Mouse (Mus musculus) stomach, embryonic 16.5 days (tissue): ENCODE measurements around the gene Zcchc9. TPM values are rescaled to one million over a fixed set of nuclear protein-coding genes. Genes with fewer than 3 reads are reported as not detected.
"Not testable (repeated sequence)": the region's sequence is repeated elsewhere in the genome, so short reads cannot be mapped to it uniquely, and the experiment has no call there.

Experiments used
- ATAC-seq: fragments of 200-750 bp; cut with Nextera tagmentation; 2 replicates; pipeline ENCODE4 v1.8.0; 2017; ENCODE audit warnings: moderate number of reproducible peaks, moderate TSS enrichment; ENCODE audit not compliant: insufficient read depth, low FRiP score
- H3K27ac ChIP-seq: fragments of 300-500 bp; sonication (generic); 2 replicates; pipeline ENCODE4 v1.5.1; 2014; ENCODE audit warnings: low read length
- H3K27me3 ChIP-seq: fragments of 300-500 bp; sonication (generic); 2 replicates; pipeline ENCODE4 v1.6.1; 2014; ENCODE audit warnings: low read length, control low read depth, mixed read lengths; ENCODE audit not compliant: control insufficient read depth, insufficient read depth
- H3K36me3 ChIP-seq: fragments of 300-500 bp; sonication (generic); 2 replicates; pipeline ENCODE4 v1.6.1; 2014; ENCODE audit warnings: low read length; ENCODE audit not compliant: control insufficient read depth, insufficient read depth
- H3K4me1 ChIP-seq: fragments of 300-500 bp; sonication (generic); 2 replicates; pipeline ENCODE4 v1.6.1; 2014; ENCODE audit warnings: low read length, control low read depth, mixed read lengths; ENCODE audit not compliant: control insufficient read depth, insufficient read depth
- H3K4me2 ChIP-seq: fragments of 300-500 bp; sonication (generic); 2 replicates; pipeline ENCODE4 v1.6.1; 2014; ENCODE audit warnings: low read depth, low read length, mixed read lengths
- H3K4me3 ChIP-seq: fragments of 300-500 bp; sonication (generic); replicated peaks from 2 replicates; pipeline ENCODE4 v1.5.1; 2014; ENCODE audit warnings: mild to moderate bottlenecking, low read length
- H3K9ac ChIP-seq: fragments of 300-500 bp; sonication (generic); 2 replicates; pipeline ENCODE4 v1.6.1; 2014; ENCODE audit warnings: low read length
- H3K9me3 ChIP-seq: fragments of 300-500 bp; sonication (generic); replicated peaks from 2 replicates; pipeline ENCODE4 v1.6.1; 2016; ENCODE audit warnings: low read length, control low read depth; ENCODE audit not compliant: control insufficient read depth
- WGBS: fragments of 180-500 bp; shearing (Covaris S2); extraction: QIAGEN DNeasy Blood & Tissue Kit; methylation state at CpG from one replicate; pipeline ENCODE4 v1.1.7; 2014; 5-methylcytosine and 5-hydroxymethylcytosine counted together
- polyA plus RNA-seq: library from polyadenylated mRNA; unstranded; fragments of >200 nt; fragmentation: Nextera tagmentation; extraction: Ambion mirVana; gene quantifications from 2 replicates; pipeline ENCODE4 v1.2.1, GENCODE M21; 2015

Gene Zcchc9
- polyA plus RNA-seq, 1 experiment from 2014 or later: 31.5 TPM

GRCm38 (mm10) chr13:91768683-91769651 is 38.5 kb downstream of the Zcchc9 start:
- no peak for ATAC-seq
- no peaks in the 10 kb centered on the region for H3K36me3 ChIP-seq
- H3K9ac ChIP-seq: no peak overlapping the region
- WGBS: 70% methylated on average over 9 of the region's 9 CpGs
- H3K27ac ChIP-seq: no peak overlapping the region
- H3K4me1 ChIP-seq: no peaks in the 10 kb centered on the region
- H3K27me3 ChIP-seq: no peaks in the 10 kb centered on the region
- H3K4me3 ChIP-seq: no peak overlapping the region
- H3K4me2 ChIP-seq: no peak overlapping the region
- H3K9me3 ChIP-seq: no peaks in the 10 kb centered on the region

- H3K36me3 ChIP-seq: no peaks in the 10 kb centered on the region
- H3K9me3 ChIP-seq: no peaks in the 10 kb centered on the region
- no peak overlapping the region for H3K9ac ChIP-seq
- no peak overlapping the region for H3K27ac ChIP-seq
- H3K27me3 ChIP-seq: no peaks in the 10 kb centered on the region
- ATAC-seq: no peak
- no peaks in the 10 kb centered on the region for H3K4me1 ChIP-seq
- H3K4me3 ChIP-seq: no peak overlapping the region
- 84% methylated on average over 4 of the region's 4 CpGs for WGBS
- no peak overlapping the region for H3K4me2 ChIP-seq
Observed at GRCm38 (mm10) chr13:91765627-91766026, 41.9 kb downstream of the Zcchc9 start.

DNA sequence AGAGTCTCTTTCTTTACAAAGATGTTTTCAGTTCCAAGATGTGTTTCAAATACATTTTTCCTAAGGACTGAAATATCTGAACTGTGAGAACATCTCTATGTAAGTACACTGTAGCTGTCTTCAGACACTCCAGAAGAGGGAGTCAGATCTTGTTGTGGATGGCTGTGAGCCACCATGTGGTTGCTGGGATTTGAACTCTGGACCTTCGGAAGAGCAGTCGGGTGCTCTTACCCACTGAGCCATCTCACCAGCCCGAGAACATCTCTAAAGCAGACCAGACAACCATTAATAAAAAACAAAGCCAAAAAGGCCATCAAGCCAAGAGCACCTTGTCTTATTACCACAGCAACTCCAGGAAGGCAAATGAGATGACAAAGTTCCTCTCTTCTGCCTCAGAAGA is 43.9 kb downstream of the Zcchc9 start:
- 94% methylated on average over 3 of the region's 3 CpGs for WGBS
- H3K27me3 ChIP-seq, H3K36me3 ChIP-seq, H3K9ac ChIP-seq, ATAC-seq, H3K4me1 ChIP-seq, H3K4me2 ChIP-seq, H3K9me3 ChIP-seq, H3K27ac ChIP-seq, H3K4me3 ChIP-seq: not testable (repeated sequence)

DNA sequence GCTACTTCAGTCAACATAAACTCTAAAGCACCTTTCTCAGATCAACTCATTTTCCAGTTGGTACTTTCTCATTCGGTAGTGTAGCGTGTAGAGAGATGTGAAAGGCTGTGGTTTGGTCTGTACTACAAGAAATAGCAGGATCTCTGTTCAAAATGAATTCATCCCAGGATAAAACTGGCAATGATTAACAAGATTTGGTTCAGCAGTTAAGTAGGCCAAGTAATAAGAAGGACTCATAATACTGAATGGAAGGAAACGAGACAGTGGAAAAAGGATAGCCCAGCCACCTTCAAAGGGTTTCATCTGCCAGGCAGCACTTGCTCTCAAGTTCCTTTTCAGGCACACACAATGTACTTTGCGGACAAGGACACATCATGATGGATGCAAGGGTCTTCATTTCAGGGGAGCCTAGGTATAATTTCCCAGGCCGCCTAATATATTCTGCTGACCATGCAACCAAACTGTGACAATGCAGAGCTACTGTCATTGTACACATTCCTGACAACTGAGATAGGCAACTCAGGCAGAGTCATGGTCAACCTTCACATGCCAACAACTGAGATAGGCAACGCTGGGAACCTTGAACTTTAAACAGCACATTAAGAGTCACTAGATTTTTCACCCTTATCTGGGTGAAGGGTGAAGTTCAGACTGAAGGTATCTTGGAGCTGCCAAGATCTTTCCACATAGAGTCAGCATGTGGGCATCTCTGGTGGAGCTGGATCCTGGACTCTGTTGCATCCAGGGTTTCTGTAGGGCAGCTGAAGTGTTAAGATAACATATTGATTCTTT is 45.7 kb downstream of the Zcchc9 start:
- no peak for ATAC-seq
- no peaks in the 10 kb centered on the region for H3K27me3 ChIP-seq
- 85% methylated on average over 6 of the region's 6 CpGs for WGBS

DNA sequence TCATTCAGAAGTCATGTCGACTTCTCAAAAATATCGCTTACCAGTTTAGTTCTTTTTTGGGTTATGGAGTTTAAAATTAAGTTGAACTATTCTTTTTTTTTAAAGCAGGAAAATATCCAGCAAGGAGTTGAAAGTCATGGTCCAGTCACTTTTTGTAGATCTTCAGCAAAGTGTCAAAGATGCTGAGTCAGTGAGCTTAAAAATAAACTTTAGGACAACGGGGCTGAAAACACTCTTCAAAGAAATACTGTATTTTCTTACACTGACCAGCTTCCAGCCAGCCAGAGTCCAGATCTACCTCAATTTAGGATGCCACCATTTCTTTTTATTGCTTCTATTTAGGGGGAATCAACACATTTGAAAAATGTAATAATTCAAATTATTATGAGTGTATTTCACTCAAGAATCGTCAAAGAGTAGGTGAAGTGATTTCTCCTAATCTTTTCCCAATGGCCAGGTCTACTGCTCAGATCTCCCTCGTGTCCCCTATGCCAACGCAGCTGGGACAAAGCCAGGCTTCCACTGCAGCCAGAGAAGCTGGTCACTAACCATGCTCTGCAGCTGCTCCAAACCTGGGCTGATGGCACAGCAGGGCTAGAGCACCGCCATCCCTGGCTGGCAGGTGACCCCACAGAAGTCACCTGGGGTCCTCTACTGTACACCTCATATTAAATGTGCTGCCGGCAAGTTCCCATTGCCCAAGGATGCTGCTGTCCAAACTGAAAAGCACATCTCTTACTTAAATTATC is 47.0 kb downstream of the Zcchc9 start:
- no peaks in the 10 kb centered on the region for H3K4me1 ChIP-seq
- no peak overlapping the region for H3K27ac ChIP-seq
- no peaks in the 10 kb centered on the region for H3K9me3 ChIP-seq
- no peak overlapping the region for H3K4me2 ChIP-seq
- H3K27me3 ChIP-seq: no peaks in the 10 kb centered on the region
- WGBS: 88% methylated on average over 8 of the region's 8 CpGs
- H3K9ac ChIP-seq: no peak overlapping the region
- ATAC-seq: no peak
- H3K36me3 ChIP-seq: no peaks in the 10 kb centered on the region
- no peak overlapping the region for H3K4me3 ChIP-seq

More for the DNA sequence above, 45.7 kb downstream of the Zcchc9 start:
- Histone ChIP-seq H3K9me3 (no peaks in the 10 kb centered on the region), H3K4me3 (no peak overlapping the region), H3K9ac (no peak overlapping the region), H3K4me2 (no peak overlapping the region), H3K27ac (no peak overlapping the region), H3K36me3 (no peaks in the 10 kb centered on the region), H3K4me1 (no peaks in the 10 kb centered on the region)

GRCm38 (mm10) chr13:91759791-91760190 is 47.7 kb downstream of the Zcchc9 start:
- Histone ChIP-seq H3K4me1 (no peaks in the 10 kb centered on the region), H3K4me3 (no peak overlapping the region), H3K9me3 (no peaks in the 10 kb centered on the region), H3K27ac (no peak overlapping the region), H3K36me3 (no peaks in the 10 kb centered on the region), H3K4me2 (no peak overlapping the region), H3K27me3 (no peaks in the 10 kb centered on the region), H3K9ac (no peak overlapping the region)
- WGBS: 51% methylated on average over 8 of the region's 8 CpGs
- ATAC-seq: no peak

GRCm38 (mm10) chr13:91758316-91759048 is 49.0 kb downstream of the Zcchc9 start:
- Histone ChIP-seq H3K27me3 (no peaks in the 10 kb centered on the region), H3K4me1 (no peaks in the 10 kb centered on the region), H3K27ac (no peak overlapping the region), H3K9me3 (no peaks in the 10 kb centered on the region), H3K9ac (no peak overlapping the region), H3K4me3 (no peak overlapping the region), H3K4me2 (no peak overlapping the region), H3K36me3 (no peaks in the 10 kb centered on the region)
- ATAC-seq: no peak
- 54% methylated on average over 7 of the region's 7 CpGs for WGBS

DNA sequence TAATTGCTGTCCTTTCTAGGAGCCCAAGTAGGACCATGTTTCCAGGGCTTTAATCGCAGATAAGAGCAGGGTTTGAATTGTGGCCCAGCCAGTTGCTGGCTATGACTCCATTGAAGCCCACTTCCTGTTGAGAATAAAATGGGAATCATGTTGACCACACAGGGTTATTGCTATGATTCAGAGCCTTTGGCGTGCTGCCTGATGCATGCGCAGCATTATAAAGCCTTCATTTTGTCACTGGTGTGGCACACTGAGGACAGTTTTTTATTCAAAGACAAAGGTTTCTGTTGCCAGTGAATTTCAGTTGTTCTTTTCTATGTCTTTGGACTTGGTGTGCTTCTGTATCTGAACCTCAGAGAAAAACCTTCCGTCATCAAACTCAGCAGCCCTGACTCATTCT is 51.3 kb downstream of the Zcchc9 start:
- ATAC-seq: no peak
- H3K36me3 ChIP-seq: no peaks in the 10 kb centered on the region
- H3K4me3 ChIP-seq: no peak overlapping the region
- WGBS: 88% methylated on average over 4 of the region's 4 CpGs
- H3K4me2 ChIP-seq: no peak overlapping the region
- H3K27me3 ChIP-seq: no peaks in the 10 kb centered on the region
- no peak overlapping the region for H3K9ac ChIP-seq
- no peaks in the 10 kb centered on the region for H3K4me1 ChIP-seq
- H3K27ac ChIP-seq: no peak overlapping the region
- H3K9me3 ChIP-seq: no peaks in the 10 kb centered on the region
